Mouse (Mus musculus) forebrain, embryonic 10.5 days (tissue): ENCODE measurements around the gene Pxmp2. TPM values are rescaled to one million over a fixed set of nuclear protein-coding genes. Genes with fewer than 3 reads are reported as not detected.

Source experiments
- DNase-seq: peaks from one replicate; pipeline ENCODE4 v3.0.0-alpha.2; 2017; ENCODE audit warnings: low spot score; ENCODE audit errors: extremely low spot score
- H3K27ac ChIP-seq: fragments of 300-500 bp; sonication (generic); 2 replicates; pipeline ENCODE4 v1.5.1; 2016; ENCODE audit warnings: mild to moderate bottlenecking
- H3K27me3 ChIP-seq: fragments of 300-500 bp; sonication (generic); 2 replicates; pipeline ENCODE4 v1.6.1; 2016; ENCODE audit warnings: mild to moderate bottlenecking; ENCODE audit not compliant: poor library complexity, severe bottlenecking
- H3K36me3 ChIP-seq: fragments of 300-500 bp; sonication (generic); replicated peaks from 2 replicates; pipeline ENCODE4 v1.6.1; 2016; ENCODE audit warnings: mild to moderate bottlenecking, moderate library complexity
- H3K4me1 ChIP-seq: fragments of 300-500 bp; sonication (generic); 2 replicates; pipeline ENCODE4 v1.6.1; 2016
- H3K4me3 ChIP-seq: fragments of 300-500 bp; sonication (generic); 2 replicates; pipeline ENCODE4 v1.5.1; 2016; ENCODE audit warnings: mild to moderate bottlenecking, moderate library complexity
- H3K9me3 ChIP-seq: fragments of 300-500 bp; sonication (generic); 2 replicates; pipeline ENCODE4 v1.6.1; 2016; ENCODE audit warnings: mild to moderate bottlenecking, moderate library complexity
- WGBS: fragments of 180-500 bp; shearing (Covaris S2); methylation state at CpG from one replicate; pipeline ENCODE4 v1.1.7; 2016; 5-methylcytosine and 5-hydroxymethylcytosine counted together
- polyA plus RNA-seq: library from polyadenylated mRNA; unstranded; fragments of >200 nt; fragmentation: Nextera tagmentation; extraction: Ambion mirVana; gene quantifications from 2 replicates; pipeline ENCODE4 v1.2.1, GENCODE M21; 2016

Gene Pxmp2
- polyA plus RNA-seq, 1 experiment from 2014 or later, result 15.6 TPM

GRCm38 (mm10) chr5:110225056-110225455, 60.9 kb downstream of the Pxmp2 start:
- peaks cover 59% of the 10 kb centered on the region for H3K36me3 ChIP-seq
- no peaks in the 10 kb centered on the region for H3K9me3 ChIP-seq
- DNase-seq, result no peak
- no peak overlapping the region for H3K4me3 ChIP-seq
- no peaks in the 10 kb centered on the region for H3K27me3 ChIP-seq
- H3K4me1 ChIP-seq, result peaks cover 3% of the 10 kb centered on the region
- WGBS, result 91% methylated on average over 3 of the region's 3 CpGs
- H3K27ac ChIP-seq, result no peak overlapping the region

Other genes starting within 250 kb of the Pxmp2 start
- 6.1 and 6.4 TPM in 2 replicates for gene Gm17655, start 213.7 kb downstream of the Pxmp2 start, polyA plus RNA-seq
- 3.5 and 3.8 TPM in 2 replicates for gene Gm35315, start 191.8 kb downstream of the Pxmp2 start, polyA plus RNA-seq
- gene Plcxd1, start 186.2 kb downstream of the Pxmp2 start, polyA plus RNA-seq, result 1.3 and 1.5 TPM in 2 replicates
- gene Gtpbp6, start 178.0 kb downstream of the Pxmp2 start, polyA plus RNA-seq, result 32.8 and 32.9 TPM in 2 replicates
- 7.0 and 7.4 TPM in 2 replicates for gene Zfp605, start 176.1 kb downstream of the Pxmp2 start, polyA plus RNA-seq
- 44.7 and 46.0 TPM in 2 replicates for gene Chfr, start 150.3 kb downstream of the Pxmp2 start, polyA plus RNA-seq
- gene Golga3, start 109.5 kb downstream of the Pxmp2 start, polyA plus RNA-seq, result 18.2 and 19.3 TPM in 2 replicates
- 28.5 and 30.2 TPM in 2 replicates for gene Ankle2, start 55.2 kb downstream of the Pxmp2 start, polyA plus RNA-seq
- 102 and 105 TPM in 2 replicates for gene Pgam5, start 16.3 kb downstream of the Pxmp2 start, polyA plus RNA-seq
- 52.2 and 60.3 TPM in 2 replicates for gene Pole, start 120 bp upstream of the Pxmp2 start, polyA plus RNA-seq
- 0.49 and 0.74 TPM in 2 replicates for gene P2rx2, start 57.0 kb upstream of the Pxmp2 start, polyA plus RNA-seq
- not detected in 2 replicates for gene Lrcol1, start 58.5 kb upstream of the Pxmp2 start, polyA plus RNA-seq
- gene Fbrsl1, start 162.3 kb upstream of the Pxmp2 start, polyA plus RNA-seq, result 19.6 and 20.5 TPM in 2 replicates